Comparison of ENCODE assay signal across 11 mouse cellular contexts in the genomic region with DNA sequence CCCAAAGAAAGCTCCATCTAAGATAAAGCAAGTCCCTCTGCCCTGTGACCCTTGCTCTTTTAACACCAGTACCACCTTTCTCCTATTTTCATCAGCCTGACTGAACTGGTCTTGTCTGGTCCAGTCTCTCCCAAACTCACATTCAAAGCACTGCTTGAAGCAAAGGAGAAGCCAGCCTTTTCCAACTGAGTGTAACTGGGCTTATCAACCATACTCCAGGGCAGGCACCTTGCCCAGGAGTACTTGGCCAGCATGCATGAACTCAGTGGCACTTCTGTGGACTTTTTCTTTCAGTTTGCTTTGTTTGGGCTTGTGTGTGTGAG. TPM values are rescaled to one million over a fixed set of nuclear protein-coding genes. Genes with fewer than 3 reads are reported as not detected.
DNase-seq lines count a peak whose midpoint lies in the region; ATAC-seq lines count a peak whose summit lies in the region.
"Had no signal": no experiment of that assay in that cellular context is flagged by ENCODE, and none has a peak within 500 bp of the region (broad histone marks: within the 10 kb centered on the region; RNA-seq: fewer than 3 reads in every experiment).

No protein-coding gene starts in this region.

- H3K9ac ChIP-seq in forebrain, embryonic 16.5 days (replicated peaks; ENCODE audit: low read depth, low read length), result no peak overlapping the region
- H3K9ac ChIP-seq: heart, embryonic 13.5 days; liver, embryonic 12.5 days; midbrain, embryonic 15.5 days had no signal

- no peaks in the 10 kb centered on the region for H3K36me3 ChIP-seq in heart, embryonic 10.5 days
- H3K36me3 ChIP-seq in forebrain, embryonic 16.5 days (ENCODE audit: control insufficient read depth, insufficient read depth), result no peaks in the 10 kb centered on the region
- H3K36me3 ChIP-seq: heart, embryonic 13.5 days; liver, embryonic 12.5 days; midbrain, embryonic 15.5 days had no signal

- ATAC-seq in forebrain, embryonic 16.5 days, result no peak
- ATAC-seq: liver, embryonic 12.5 days; midbrain, embryonic 15.5 days had no signal

- H3K4me3 ChIP-seq in heart, embryonic 10.5 days, result no peak overlapping the region
- H3K4me3 ChIP-seq in forebrain, embryonic 16.5 days (replicated peaks; ENCODE audit: low read length), result no peak overlapping the region
- H3K4me3 ChIP-seq: heart, embryonic 13.5 days; liver, embryonic 12.5 days; midbrain, embryonic 15.5 days had no signal

- DNase-seq in heart, adult 11 months, result peak; percentile 93
- DNase-seq in heart, embryonic 10.5 days (ENCODE audit: low spot score), result no peak
- peak; percentile 91 for DNase-seq in ES-CJ7 (ENCODE audit: low read depth, low spot score)
- DNase-seq in heart, postnatal 14 days, result peak; percentile 48 to 66
- peak; percentile 64 for DNase-seq in lung, postnatal 10 days
- no peak for DNase-seq in gastrocnemius, adult 8-10 months (ENCODE audit: low spot score in 2 of 2)
- no peak for DNase-seq in urinary bladder, postnatal 4 days (ENCODE audit: low spot score in 2 of 2)

- no peak overlapping the region for H3K4me2 ChIP-seq in forebrain, embryonic 16.5 days (ENCODE audit: low read length)
- H3K4me2 ChIP-seq: heart, embryonic 13.5 days; liver, embryonic 12.5 days; midbrain, embryonic 15.5 days had no signal

- H3K27me3 ChIP-seq in heart, embryonic 10.5 days (ENCODE audit: insufficient read depth, poor library complexity, severe bottlenecking), result no peaks in the 10 kb centered on the region
- H3K27me3 ChIP-seq in forebrain, embryonic 16.5 days (replicated peaks; ENCODE audit: control insufficient read depth, insufficient read depth, low read length), result peaks cover 2% of the 10 kb centered on the region; the same call in 1 of the 2 replicates

- peaks cover 11% of the 10 kb centered on the region for H3K4me1 ChIP-seq in heart, embryonic 10.5 days
- peaks cover 8% of the 10 kb centered on the region for H3K4me1 ChIP-seq in forebrain, embryonic 16.5 days (replicated peaks; ENCODE audit: control insufficient read depth, insufficient read depth, low read length)

- intact Hi-C loops in heart, postnatal 14 days (cut with DNase I), result no loop called here

- H3K9me3 ChIP-seq in heart, embryonic 10.5 days, result no peaks in the 10 kb centered on the region
- H3K9me3 ChIP-seq in forebrain, embryonic 16.5 days (ENCODE audit: control insufficient read depth, low read length), result no peaks in the 10 kb centered on the region
- H3K9me3 ChIP-seq: heart, embryonic 13.5 days; liver, embryonic 12.5 days; midbrain, embryonic 15.5 days had no signal

- no peak overlapping the region for H3K27ac ChIP-seq in heart, embryonic 10.5 days
- H3K27ac ChIP-seq in forebrain, embryonic 16.5 days (ENCODE audit: low read length), result no peak overlapping the region
- H3K27ac ChIP-seq: heart, embryonic 13.5 days; liver, embryonic 12.5 days; midbrain, embryonic 15.5 days had no signal

RNA-seq across cellular contexts. Expression of gene Ly75, which starts 1.6 kb away (rescaled TPM):
- polyA plus RNA-seq in heart, embryonic 10.5 days (2016; fragmentation: Nextera tagmentation; extraction: Ambion mirVana), result 5.3 and 6.6 TPM in 2 replicates
- total RNA-seq in heart, postnatal 14 days (2021), result 1 to 10 TPM in 1 of 2 experiments, under 1 TPM in 1; 0.84 to 2.2 TPM
- under 1 TPM in 3 of 4 experiments, not detected in 1; 0.04 to 0.08 (median 0.05) TPM for total RNA-seq in gastrocnemius, adult 8-10 months (2022)
- 1.2 and 1.5 TPM in 2 replicates for polyA plus RNA-seq in forebrain, embryonic 16.5 days (2015; fragmentation: Nextera tagmentation; extraction: Ambion mirVana)

Comparison
In these comparisons a context has a peak if more than half of its experiments do, and no peak if none do; other contexts are left out.
1. DNase-seq: peak in heart, adult 11 months (single experiment), ES-CJ7 (single experiment), heart, postnatal 14 days (2 of 2) and lung, postnatal 10 days (single experiment); none in heart, embryonic 10.5 days (single experiment), gastrocnemius, adult 8-10 months (0 of 2) and urinary bladder, postnatal 4 days (0 of 2).